Mouse (Mus musculus) cortical plate, adult 2 months (tissue): Measurements from ENCODE around the gene Chn2. TPM values are rescaled to one million over a fixed set of nuclear protein-coding genes. Genes with fewer than 3 reads are reported as not detected.

ENCODE experiments used
- H3K27ac ChIP-seq: fragments of 200-500 bp; 2 replicates; pipeline ENCODE4 v1.5.1; 2012; ENCODE audit warnings: low read length, control low read depth, inconsistent platforms; ENCODE audit not compliant: insufficient read depth
- H3K4me1 ChIP-seq: fragments of 200-500 bp; 2 replicates; pipeline ENCODE4 v1.6.1; 2011; ENCODE audit warnings: low read length; ENCODE audit not compliant: control insufficient read depth, insufficient read depth
- H3K4me3 ChIP-seq: fragments of 200-500 bp; 2 replicates; pipeline ENCODE4 v1.5.1; 2011; ENCODE audit warnings: mild to moderate bottlenecking, low read length, control low read depth; ENCODE audit not compliant: insufficient read depth
- CTCF ChIP-seq: fragments of 200-500 bp; IDR thresholded peaks from 2 replicates; pipeline ENCODE4 v1.5.1; 2011; ENCODE audit warnings: mild to moderate bottlenecking, control low read depth, low read length; ENCODE audit not compliant: insufficient read depth; ENCODE audit errors: extremely low read depth
- POLR2A ChIP-seq: fragments of 200-500 bp; IDR thresholded peaks from 2 replicates; pipeline ENCODE4 v1.6.1; 2011; ENCODE audit warnings: mild to moderate bottlenecking, low read length, control low read depth; ENCODE audit not compliant: insufficient read depth; ENCODE audit errors: extremely low read depth
- polyA plus RNA-seq: library from polyadenylated mRNA; depleted of rRNA; stranded (reverse); fragments of >200 nt; gene quantifications from 2 replicates; pipeline ENCODE4 v1.2.3, GENCODE M21; 2012

The Chn2 gene
- polyA plus RNA-seq, 1 experiment: 54.9 TPM

DNA sequence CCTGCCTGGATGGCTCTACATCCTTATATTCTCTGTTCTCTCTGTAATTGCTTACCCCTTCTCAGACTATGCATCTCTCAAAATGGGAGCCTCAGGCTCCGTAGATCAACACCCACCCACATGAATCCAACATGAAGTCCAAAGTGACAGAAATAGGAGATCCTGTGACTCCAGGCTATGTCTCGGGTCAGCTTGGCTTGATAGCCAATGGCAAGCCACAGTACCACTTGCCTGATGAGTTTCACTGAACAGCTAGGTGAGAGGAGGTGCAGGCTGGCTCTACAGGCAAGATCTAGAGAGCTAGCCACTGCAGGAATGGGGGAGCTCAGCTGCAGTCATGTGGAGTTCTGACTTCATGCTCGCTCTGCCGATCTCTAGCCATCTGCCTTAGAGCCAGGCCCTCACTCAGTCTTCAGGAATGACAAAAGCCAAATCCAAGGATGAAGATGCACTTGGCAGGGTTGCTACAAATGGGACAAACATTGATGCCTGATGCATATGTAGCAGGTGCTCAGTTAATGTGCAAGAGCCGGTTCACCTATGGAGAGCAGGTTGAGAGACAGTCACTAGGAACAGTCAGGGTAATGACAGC is 158.6 kb downstream of the Chn2 start:
- TF ChIP-seq POLR2A (no peak), CTCF (no peak)
- no peak overlapping the region for H3K4me3 ChIP-seq
- no peak overlapping the region for H3K27ac ChIP-seq
- no peaks in the 10 kb centered on the region for H3K4me1 ChIP-seq

- TF ChIP-seq POLR2A: no peak
- H3K4me1 ChIP-seq: no peaks in the 10 kb centered on the region
- H3K4me3 ChIP-seq: no peak overlapping the region
- H3K27ac ChIP-seq: no peak overlapping the region
These were observed 160.2 kb downstream of the Chn2 start for GRCm38 (mm10) chr6:54199516-54199915.

GRCm38 (mm10) chr6:54200031-54200722 is 160.8 kb downstream of the Chn2 start:
- H3K4me1 ChIP-seq: no peaks in the 10 kb centered on the region
- no peak overlapping the region for H3K4me3 ChIP-seq
- H3K27ac ChIP-seq: no peak overlapping the region
- no peak for TF ChIP-seq CTCF
- no peak for TF ChIP-seq POLR2A

DNA sequence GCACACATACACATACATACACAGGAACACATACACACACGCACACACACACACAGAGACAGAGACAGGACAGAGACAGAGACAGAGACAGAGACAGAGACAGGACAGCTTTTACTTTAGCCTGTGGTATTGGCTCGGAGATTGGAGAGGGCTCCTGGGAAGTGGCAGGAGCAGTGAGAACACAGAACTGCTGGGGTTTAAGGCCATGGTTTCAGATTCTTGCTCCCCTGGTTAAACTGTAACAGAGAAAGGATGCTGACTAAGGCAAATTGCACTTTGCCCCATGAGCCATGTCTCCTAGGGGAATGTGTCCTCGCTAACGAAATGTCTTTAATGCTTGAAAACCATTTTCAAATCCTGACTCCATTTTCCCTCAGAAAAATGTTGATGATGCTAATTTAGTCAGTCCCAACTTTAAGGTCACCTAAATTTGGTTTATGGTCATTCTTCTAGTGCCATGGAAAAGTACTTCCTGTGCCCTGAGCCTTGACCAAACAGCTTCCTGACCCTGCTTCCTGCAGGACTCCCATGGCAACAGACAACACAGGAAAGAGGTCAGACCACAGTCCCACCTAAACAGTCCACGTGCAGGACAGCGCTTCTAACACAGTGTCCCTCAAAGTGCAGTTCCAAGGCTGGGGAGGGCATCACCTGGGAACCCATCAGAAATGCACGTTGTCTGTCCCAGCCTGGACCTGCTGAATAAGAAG is 163.1 kb downstream of the Chn2 start:
- H3K27ac ChIP-seq: no peak overlapping the region
- H3K4me3 ChIP-seq: no peak overlapping the region
- no peak for TF ChIP-seq CTCF
- TF ChIP-seq POLR2A: no peak
- H3K4me1 ChIP-seq: no peaks in the 10 kb centered on the region

DNA sequence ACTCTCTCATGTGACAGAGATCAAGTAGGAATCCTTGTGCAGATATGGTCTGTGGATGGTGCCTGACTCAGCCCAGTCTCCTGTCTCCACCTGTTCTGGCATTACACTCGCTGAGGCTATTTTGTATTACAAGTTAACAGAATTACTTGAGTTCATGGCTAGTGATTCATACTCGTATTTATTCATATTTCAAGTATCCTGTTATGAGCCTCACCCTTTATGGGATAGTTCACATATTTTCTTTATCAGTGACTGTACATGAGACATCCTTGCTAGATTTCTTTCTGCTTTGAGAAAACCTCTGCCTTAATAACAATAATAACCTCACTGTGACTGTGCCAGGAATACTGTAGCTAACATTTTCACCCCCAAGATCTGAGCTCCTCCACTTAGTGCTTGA is 164.0 kb downstream of the Chn2 start:
- TF ChIP-seq POLR2A (no peak), CTCF (no peak)
- Histone ChIP-seq H3K4me1 (no peaks in the 10 kb centered on the region), H3K4me3 (no peak overlapping the region), H3K27ac (no peak overlapping the region)

- no peak overlapping the region for H3K27ac ChIP-seq
- no peak for TF ChIP-seq POLR2A
- no peak overlapping the region for H3K4me3 ChIP-seq
- H3K4me1 ChIP-seq: no peaks in the 10 kb centered on the region
These were observed 164.6 kb downstream of the Chn2 start for GRCm38 (mm10) chr6:54203926-54204325.

GRCm38 (mm10) chr6:54204931-54205330 is 165.6 kb downstream of the Chn2 start:
- no peak overlapping the region for H3K4me3 ChIP-seq
- no peaks in the 10 kb centered on the region for H3K4me1 ChIP-seq
- H3K27ac ChIP-seq: no peak overlapping the region
- peak; percentile 39; the same call in 1 of the 2 replicates for TF ChIP-seq CTCF
- TF ChIP-seq POLR2A: no peak

GRCm38 (mm10) chr6:54205471-54205870 is 166.1 kb downstream of the Chn2 start:
- Histone ChIP-seq H3K4me1 (no peaks in the 10 kb centered on the region), H3K4me3 (no peak overlapping the region), H3K27ac (no peak overlapping the region)
- no peak for TF ChIP-seq CTCF
- TF ChIP-seq POLR2A: no peak

DNA sequence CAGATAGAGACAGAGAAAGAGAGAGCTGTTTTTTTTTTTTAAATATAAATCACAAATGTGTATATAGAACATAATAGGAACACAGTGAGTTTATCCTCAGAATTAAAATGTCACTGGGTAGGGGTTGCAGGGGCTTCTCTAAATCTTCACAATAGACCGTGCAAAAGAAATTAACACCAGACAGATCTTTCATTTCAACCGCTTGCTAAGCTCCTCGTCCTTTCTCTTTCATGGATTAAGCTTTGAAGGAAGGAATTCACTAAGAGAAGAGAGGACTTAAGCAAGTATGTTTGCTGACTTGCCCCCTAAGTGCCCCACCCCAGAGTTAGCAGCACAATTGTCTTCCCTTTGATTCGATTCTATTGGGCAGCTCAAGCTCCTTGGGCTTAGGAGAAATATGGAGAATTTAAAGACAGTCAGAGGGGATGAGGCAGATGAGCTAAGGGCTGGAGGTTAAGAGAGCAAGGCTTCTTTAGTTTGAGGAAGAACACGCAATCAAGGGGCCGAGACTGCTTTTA is 166.9 kb downstream of the Chn2 start:
- Histone ChIP-seq H3K4me3 (no peak overlapping the region), H3K4me1 (no peaks in the 10 kb centered on the region), H3K27ac (no peak overlapping the region)
- TF ChIP-seq CTCF (no peak), POLR2A (no peak)

DNA sequence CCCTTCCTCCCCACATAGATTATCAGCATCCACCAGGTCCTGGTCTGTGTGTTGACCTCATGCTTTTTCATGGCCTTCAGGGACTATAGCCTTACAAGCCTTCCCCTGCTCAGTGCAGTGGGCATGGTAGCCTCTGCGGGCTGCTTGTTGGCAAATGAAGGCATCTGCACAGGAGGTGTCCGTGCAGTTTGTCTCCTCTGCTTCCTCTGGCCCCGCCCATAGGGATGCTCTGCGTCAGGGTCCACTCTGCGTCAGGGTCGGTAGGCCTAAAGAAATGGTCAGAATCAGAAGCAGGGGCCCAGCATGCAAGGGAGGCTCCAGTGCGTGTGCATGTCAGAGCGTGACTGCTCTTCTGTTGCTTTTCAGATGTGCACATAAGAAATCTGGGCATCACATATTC is 169.4 kb downstream of the Chn2 start:
- TF ChIP-seq POLR2A: no peak
- TF ChIP-seq CTCF: no peak
- Histone ChIP-seq H3K4me3 (no peak overlapping the region), H3K4me1 (no peaks in the 10 kb centered on the region), H3K27ac (no peak overlapping the region)
